Mouse (Mus musculus) liver, postnatal 0 days (tissue): ENCODE measurements around the gene Crnkl1.

Experiments
- CTCF ChIP-seq: sonication (generic); IDR thresholded peaks from 2 replicates; pipeline ENCODE4 v1.5.1; 2016; ENCODE audit warnings: antibody characterized with exemption, low read depth
- EP300 ChIP-seq: IDR thresholded peaks from 2 replicates; pipeline ENCODE4 v1.6.1; 2016; ENCODE audit warnings: antibody characterized with exemption, low read depth, mild to moderate bottlenecking

GRCm38 (mm10) chr2:145871308-145871707 is 63.5 kb downstream of the Crnkl1 start:
- no peak for TF ChIP-seq CTCF
- no peak for TF ChIP-seq EP300
